Mouse (Mus musculus) heart, embryonic 14.5 days (tissue): ENCODE measurements around the gene Prss54. TPM values are rescaled to one million over a fixed set of nuclear protein-coding genes. Genes with fewer than 3 reads are reported as not detected.
A peak's percentile ranks its signal among the peaks of the same experiment; 100 is the strongest.

Source experiments
- ATAC-seq: fragments of 200-750 bp; cut with Nextera tagmentation; 2 replicates; pipeline ENCODE4 v1.8.0; 2017; ENCODE audit warnings: low read depth, moderate TSS enrichment; ENCODE audit not compliant: insufficient number of reproducible peaks, insufficient read depth, low FRiP score
- H3K27ac ChIP-seq, 2 experiments: fragments of 200-500 bp in 1 of 2; fragments of 300-500 bp in 1 of 2; sonication (generic) in 1 of 2; replicated peaks in 1 of 2; 2 replicates each; pipeline ENCODE4 v1.5.1; 2012 to 2014; ENCODE audit warnings: low read depth in 2 of 2, low read length in 2 of 2, control low read depth in 1 of 2, mild to moderate bottlenecking in 1 of 2, mixed read lengths in 1 of 2; ENCODE audit not compliant: control insufficient read depth in 1 of 2, insufficient read depth in 1 of 2
- H3K27me3 ChIP-seq: fragments of 300-500 bp; sonication (generic); 2 replicates; pipeline ENCODE4 v1.6.1; 2014; ENCODE audit warnings: mild to moderate bottlenecking, low read length, control low read depth; ENCODE audit not compliant: control insufficient read depth, insufficient read depth
- H3K36me3 ChIP-seq: fragments of 300-500 bp; sonication (generic); 2 replicates; pipeline ENCODE4 v1.6.1; 2014; ENCODE audit warnings: mild to moderate bottlenecking, control low read depth, low read length, mixed read lengths; ENCODE audit not compliant: control insufficient read depth, insufficient read depth
- H3K4me1 ChIP-seq, 2 experiments: fragments of 200-500 bp in 1 of 2; fragments of 300-500 bp in 1 of 2; sonication (generic) in 1 of 2; 2 replicates each; pipeline ENCODE4 v1.6.1; 2012 to 2014; ENCODE audit warnings: low read length in 2 of 2, control low read depth in 1 of 2, mixed read lengths in 1 of 2; ENCODE audit not compliant: control insufficient read depth in 2 of 2, insufficient read depth in 2 of 2
- H3K4me2 ChIP-seq: fragments of 300-500 bp; sonication (generic); 2 replicates; pipeline ENCODE4 v1.6.1; 2014; ENCODE audit warnings: mild to moderate bottlenecking, low read length
- H3K4me3 ChIP-seq, 2 experiments: fragments of 200-500 bp in 1 of 2; fragments of 300-500 bp in 1 of 2; sonication (generic) in 1 of 2; 2 replicates each; pipeline ENCODE4 v1.5.1; 2012 to 2014; ENCODE audit warnings: low read length in 2 of 2, mild to moderate bottlenecking in 2 of 2, control low read depth in 1 of 2, low read depth in 1 of 2, moderate library complexity in 1 of 2; ENCODE audit not compliant: control insufficient read depth in 1 of 2, insufficient read depth in 1 of 2
- H3K9ac ChIP-seq: fragments of 300-500 bp; sonication (generic); 2 replicates; pipeline ENCODE4 v1.6.1; 2014; ENCODE audit warnings: mild to moderate bottlenecking, low read length
- H3K9me3 ChIP-seq: fragments of 300-500 bp; sonication (generic); 2 replicates; pipeline ENCODE4 v1.6.1; 2016; ENCODE audit warnings: low read length, control low read depth; ENCODE audit not compliant: control insufficient read depth
- WGBS: fragments of 180-500 bp; shearing (Covaris S2); extraction: QIAGEN DNeasy Blood & Tissue Kit; methylation state at CpG from one replicate; pipeline ENCODE4 v1.1.7; 2014; 5-methylcytosine and 5-hydroxymethylcytosine counted together
- polyA plus RNA-seq: library from polyadenylated mRNA; unstranded; fragments of >200 nt; fragmentation: Nextera tagmentation; extraction: Ambion mirVana; gene quantifications from 2 replicates; pipeline ENCODE4 v1.2.1, GENCODE M21; 2014

Prss54 gene
- polyA plus RNA-seq = not detected in 2 replicates

DNA sequence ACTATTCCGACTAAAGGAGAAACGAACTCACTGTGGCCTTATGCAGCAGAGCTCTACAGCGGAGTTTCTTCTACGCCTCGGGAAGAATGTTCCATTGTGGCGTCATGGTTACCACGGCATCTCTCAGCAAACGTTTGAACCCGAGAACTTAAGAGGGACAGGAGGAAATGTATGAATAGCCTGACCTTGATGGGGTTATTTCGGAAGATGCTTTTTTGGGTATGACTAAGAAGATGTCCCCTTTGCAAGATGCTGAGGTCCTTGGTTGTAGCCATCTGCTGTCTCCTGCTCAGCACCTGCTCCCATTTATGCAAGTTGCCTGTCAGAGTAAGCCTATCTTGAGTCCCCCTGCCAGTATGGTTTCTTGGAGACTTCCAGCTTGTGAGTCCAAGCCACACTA, at the start of gene Prss54:
TSS of gene Prss54 (minus strand) at position 101 of the 400 bp plus-strand sequence.
- no peak within 1 kb of the TSS for H3K27ac ChIP-seq
- H3K27me3 ChIP-seq = no peaks in the 10 kb centered on the region
- H3K4me3 ChIP-seq = no peak within 1 kb of the TSS
- H3K4me2 ChIP-seq = no peak within 1 kb of the TSS
- peaks cover under 1% of the 10 kb centered on the region; the same call in 1 of the 2 replicates for H3K9me3 ChIP-seq
- H3K36me3 ChIP-seq = no peaks in the 10 kb centered on the region
- no peaks in the 10 kb centered on the region for H3K4me1 ChIP-seq
- no peak for ATAC-seq
- 84% methylated on average over 10 of the region's 10 CpGs for WGBS
- no peak within 1 kb of the TSS for H3K9ac ChIP-seq

DNA sequence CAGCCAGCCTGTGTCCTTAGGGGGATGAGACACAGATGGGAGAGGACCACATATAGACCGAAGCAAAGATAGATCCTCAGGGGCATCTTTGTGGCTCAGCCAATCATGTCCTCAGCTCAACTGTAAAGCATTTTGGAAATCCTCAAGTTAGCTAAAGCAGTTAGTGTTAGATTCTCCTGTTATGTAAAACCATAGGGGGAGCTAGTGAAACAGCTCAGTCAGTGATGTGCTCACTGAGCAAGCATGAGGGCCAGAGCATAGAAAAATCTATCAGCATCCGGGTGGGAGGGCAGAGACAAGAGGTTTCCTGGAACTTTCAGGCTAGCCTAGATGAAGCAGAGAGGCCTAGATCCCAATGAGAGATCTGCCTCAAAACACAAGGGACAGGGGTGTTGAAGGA, 48.7 kb upstream of the Prss54 start:
- Histone ChIP-seq H3K36me3 (no peaks in the 10 kb centered on the region), H3K27me3 (no peaks in the 10 kb centered on the region), H3K4me3 (no peak overlapping the region), H3K4me2 (no peak overlapping the region), H3K4me1 (no peaks in the 10 kb centered on the region), H3K9ac (no peak overlapping the region), H3K9me3 (no peaks in the 10 kb centered on the region), H3K27ac (no peak overlapping the region)
- no peak for ATAC-seq
- 78% methylated on average over 2 of the region's 2 CpGs for WGBS

DNA sequence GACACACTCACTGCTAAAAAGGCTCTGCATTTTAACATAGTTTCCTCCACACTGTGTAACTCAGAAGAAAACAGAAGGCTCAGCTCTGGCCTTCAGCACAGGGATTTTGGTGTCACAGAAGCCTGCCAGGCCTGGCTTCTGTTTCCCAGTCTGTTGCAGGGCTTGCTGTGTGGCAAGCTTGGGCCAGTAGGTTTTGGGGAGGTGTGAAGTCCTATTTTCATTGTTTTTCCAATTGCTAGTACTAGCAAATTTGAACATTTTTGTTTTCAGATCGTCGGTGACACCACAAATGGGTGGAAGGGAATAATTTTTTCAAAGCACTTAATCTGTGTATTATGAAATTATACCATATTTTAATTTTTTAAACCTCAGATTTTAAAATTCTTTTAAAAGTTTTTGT, 43.9 kb upstream of the Prss54 start:
- no peak for ATAC-seq
- WGBS = 91% methylated on average over 2 of the region's 2 CpGs
- no peaks in the 10 kb centered on the region for H3K36me3 ChIP-seq
- H3K4me2 ChIP-seq = no peak overlapping the region
- no peaks in the 10 kb centered on the region for H3K9me3 ChIP-seq
- H3K4me3 ChIP-seq = no peak overlapping the region
- H3K27me3 ChIP-seq = no peaks in the 10 kb centered on the region
- H3K9ac ChIP-seq = no peak overlapping the region
- H3K27ac ChIP-seq = no peak overlapping the region
- H3K4me1 ChIP-seq = no peaks in the 10 kb centered on the region

DNA sequence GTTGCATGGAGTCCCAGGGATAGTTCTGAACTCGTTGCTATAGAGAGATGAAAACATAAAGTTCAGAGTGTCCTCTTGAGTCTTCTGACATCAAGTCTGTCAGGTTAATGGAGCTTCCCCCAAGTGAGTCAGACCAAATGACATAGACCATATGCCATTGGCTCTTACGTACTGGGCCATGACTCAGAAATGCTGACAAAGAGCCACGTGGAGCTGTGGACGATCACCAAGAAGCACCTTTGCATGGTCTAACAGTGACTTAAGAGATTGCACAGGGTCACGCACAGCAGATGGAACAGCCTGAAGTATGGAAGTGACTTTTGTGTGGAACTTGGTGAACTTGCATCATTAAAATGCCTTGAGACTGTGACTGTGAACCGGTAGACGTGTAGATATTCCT, 40.2 kb upstream of the Prss54 start:
- Histone ChIP-seq H3K9me3 (no peaks in the 10 kb centered on the region), H3K36me3 (no peaks in the 10 kb centered on the region), H3K9ac (no peak overlapping the region), H3K4me1 (no peaks in the 10 kb centered on the region; a peak in 2 of 4 replicates), H3K27me3 (no peaks in the 10 kb centered on the region), H3K4me3 (no peak overlapping the region), H3K27ac (no peak overlapping the region), H3K4me2 (no peak overlapping the region)
- WGBS = 88% methylated on average over 7 of the region's 7 CpGs
- no peak for ATAC-seq

DNA sequence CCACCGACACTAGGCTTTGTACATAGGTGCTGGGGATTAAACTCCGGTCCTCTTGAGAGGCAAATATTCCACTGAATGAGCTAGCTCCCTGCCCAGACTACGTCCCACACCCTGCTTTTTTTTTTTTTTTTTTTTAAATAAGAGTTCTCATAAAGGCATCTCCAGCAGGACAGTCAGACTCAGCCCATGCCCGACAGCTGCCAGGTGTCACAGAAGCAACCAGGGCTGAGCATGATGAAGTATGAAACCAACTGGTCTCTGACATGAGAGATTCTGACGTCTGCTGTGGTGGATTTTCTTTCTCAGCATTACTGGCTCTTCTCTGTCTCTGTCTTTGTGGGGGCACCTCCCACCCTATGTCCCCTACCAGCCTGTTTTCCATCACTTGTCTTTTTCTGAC, 35.6 kb upstream of the Prss54 start:
- Histone ChIP-seq H3K4me2 (peak overlapping the region; percentile 28), H3K4me3 (no peak overlapping the region), H3K36me3 (no peaks in the 10 kb centered on the region), H3K27ac (no peak overlapping the region), H3K27me3 (no peaks in the 10 kb centered on the region), H3K9me3 (no peaks in the 10 kb centered on the region), H3K9ac (no peak overlapping the region), H3K4me1 (peaks cover 3 to 5% of the 10 kb centered on the region in 2 experiments; a peak in 3 of 4 replicates)
- 65% methylated on average over 5 of the region's 5 CpGs for WGBS
- ATAC-seq = no peak

DNA sequence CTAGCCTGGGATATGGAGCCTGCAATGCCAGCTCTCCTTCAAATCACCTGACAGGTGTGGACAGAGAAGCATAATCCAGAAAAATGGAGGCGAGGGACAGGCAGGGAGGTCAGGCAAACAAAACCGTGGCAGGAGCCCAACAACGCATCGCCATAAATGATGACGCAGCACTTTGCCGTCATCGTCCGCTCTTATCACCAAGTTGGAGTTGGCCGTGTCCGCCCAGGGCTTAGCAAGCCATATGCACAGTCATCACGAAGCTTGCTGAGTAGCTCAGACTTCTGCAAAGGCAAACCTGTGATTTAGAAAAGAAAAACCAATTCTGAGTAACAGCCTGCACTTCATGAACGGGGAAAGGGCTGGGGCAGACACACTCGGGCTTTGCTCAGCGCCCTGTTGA, 34.6 kb upstream of the Prss54 start:
- no peak overlapping the region for H3K9ac ChIP-seq
- no peak for ATAC-seq
- no peaks in the 10 kb centered on the region for H3K36me3 ChIP-seq
- H3K9me3 ChIP-seq = no peaks in the 10 kb centered on the region
- H3K27me3 ChIP-seq = no peaks in the 10 kb centered on the region
- H3K27ac ChIP-seq = no peak overlapping the region
- H3K4me3 ChIP-seq = no peak overlapping the region
- peaks cover 3 to 5% of the 10 kb centered on the region in 2 experiments; a peak in 3 of 4 replicates for H3K4me1 ChIP-seq
- WGBS = 59% methylated on average over 14 of the region's 14 CpGs
- no peak overlapping the region for H3K4me2 ChIP-seq

DNA sequence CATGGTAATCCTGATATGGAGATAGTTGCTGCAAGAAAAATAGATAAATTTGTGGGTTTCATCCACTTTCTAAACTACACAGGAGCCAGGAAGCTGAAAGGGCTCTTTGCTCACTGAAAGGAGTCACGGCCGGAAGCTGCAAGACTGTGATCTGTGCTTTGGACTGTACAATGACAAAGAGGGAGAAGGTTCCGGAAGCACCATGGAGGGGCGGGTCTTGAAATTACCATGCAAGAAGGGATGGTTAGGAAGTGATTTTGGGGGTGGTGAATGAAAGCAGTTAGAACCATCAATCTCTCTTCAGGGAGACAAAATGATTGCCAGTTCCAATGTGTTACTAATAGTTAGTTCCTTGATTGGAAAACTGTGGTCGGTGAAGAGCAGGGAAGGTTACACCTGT, 33.3 kb upstream of the Prss54 start:
- Histone ChIP-seq H3K9me3 (no peaks in the 10 kb centered on the region), H3K27ac (no peak overlapping the region), H3K9ac (no peak overlapping the region), H3K4me2 (no peak overlapping the region), H3K4me3 (no peak overlapping the region), H3K4me1 (peaks cover 3 to 5% of the 10 kb centered on the region in 2 experiments; a peak in 3 of 4 replicates), H3K27me3 (no peaks in the 10 kb centered on the region), H3K36me3 (no peaks in the 10 kb centered on the region)
- ATAC-seq = no peak
- 90% methylated on average over 5 of the region's 5 CpGs for WGBS

DNA sequence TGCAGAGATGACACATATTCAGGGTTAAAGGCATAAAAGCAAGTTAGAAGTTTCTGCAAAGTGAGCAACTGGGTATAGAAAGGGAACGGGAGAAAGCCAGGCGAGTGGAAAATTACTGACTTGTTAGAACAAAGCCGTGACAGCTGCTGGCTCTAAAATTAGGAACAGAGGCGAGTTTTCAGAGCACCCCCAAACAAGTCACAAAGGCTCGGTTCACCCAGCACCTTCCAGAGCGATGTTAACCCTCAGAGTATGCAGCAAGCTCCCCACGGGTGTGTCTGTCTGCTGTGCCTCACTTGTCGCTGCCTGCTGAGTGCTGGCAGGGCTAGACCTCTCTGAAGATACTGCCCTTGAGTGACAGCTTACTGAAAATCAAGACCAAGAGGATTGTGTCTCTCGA, 31.1 kb upstream of the Prss54 start:
- Histone ChIP-seq H3K9ac (peak overlapping the region; percentile 54), H3K27me3 (no peaks in the 10 kb centered on the region), H3K36me3 (no peaks in the 10 kb centered on the region), H3K27ac (peak overlapping the region; percentile 79 to 82), H3K4me1 (peaks cover 3 to 5% of the 10 kb centered on the region in 2 experiments; a peak in 3 of 4 replicates), H3K4me3 (no peak overlapping the region), H3K9me3 (no peaks in the 10 kb centered on the region), H3K4me2 (peak overlapping the region; percentile 34)
- 21% methylated on average over 9 of the region's 9 CpGs for WGBS
- ATAC-seq = 0 out of 2 replicates have a peak, but pooled peaks have one; percentile 54
